Mouse (Mus musculus) frontal cortex, adult 2 months (tissue): ENCODE data around the gene Pde4d. TPM values are rescaled to one million over a fixed set of nuclear protein-coding genes. Genes with fewer than 3 reads are reported as not detected.
A peak's percentile ranks its signal among the peaks of the same experiment; 100 is the strongest.

ENCODE experiments used
- DNase-seq, 2 experiments: peaks; one replicate each; pipeline ENCODE4 v3.0.0; 2022; ENCODE audit warnings: low spot score in 1 of 2; ENCODE audit errors: extremely low spot score in 1 of 2
- polyA plus RNA-seq: library from polyadenylated mRNA; depleted of rRNA; stranded (reverse); fragments of >200 nt; gene quantifications from 2 replicates; pipeline ENCODE4 v1.2.3, GENCODE M21; 2012

Gene Pde4d
- polyA plus RNA-seq, 1 experiment = 40.3 TPM

DNA sequence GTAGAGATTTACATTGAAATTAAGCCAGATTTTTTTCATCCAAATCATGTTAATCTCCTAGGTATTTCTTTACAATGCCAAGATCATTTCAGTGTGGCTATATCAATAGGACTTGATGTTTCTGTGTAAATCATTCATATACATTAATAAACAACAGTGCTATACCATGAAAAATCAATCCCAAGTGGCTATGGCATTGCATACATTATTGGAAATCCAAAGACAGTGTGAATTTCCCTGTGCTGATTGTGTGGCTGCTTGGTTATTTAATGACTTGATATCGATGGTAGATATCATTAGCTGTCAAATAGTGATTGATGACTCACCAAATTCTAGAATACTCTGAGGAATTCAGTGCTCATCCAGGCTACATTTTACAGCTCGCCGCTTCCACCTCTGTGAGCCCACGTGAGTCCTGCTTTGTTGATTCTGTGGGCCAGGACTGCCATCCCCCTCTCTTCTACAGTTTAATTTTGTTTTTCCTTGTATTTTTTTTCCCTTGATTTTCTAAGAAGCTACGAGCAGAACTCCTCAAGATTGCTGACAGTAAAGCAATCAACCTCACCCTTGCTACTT, 1085.0 kb downstream of the Pde4d start:
- DNase-seq = no peak

DNA sequence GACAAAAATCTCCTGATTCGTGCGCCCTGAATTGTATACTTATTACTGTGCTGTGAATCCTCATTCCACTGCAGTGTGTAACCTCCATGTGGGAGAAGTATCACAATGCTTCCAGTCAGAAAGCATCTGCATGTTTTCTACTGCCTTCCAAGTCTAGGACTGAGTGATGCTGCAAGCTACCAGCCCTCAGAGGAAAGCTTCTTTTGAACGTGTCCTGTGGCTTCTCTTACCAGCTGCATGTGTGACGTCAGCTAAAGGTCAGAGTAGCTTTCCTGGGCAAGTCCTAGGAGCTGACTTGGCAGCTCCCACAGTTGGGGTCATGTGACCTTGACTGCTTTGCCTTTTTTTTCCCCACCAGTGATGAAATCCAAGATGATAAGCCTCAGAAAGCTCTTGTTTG, 1086.9 kb downstream of the Pde4d start:
- no peak for DNase-seq

DNA sequence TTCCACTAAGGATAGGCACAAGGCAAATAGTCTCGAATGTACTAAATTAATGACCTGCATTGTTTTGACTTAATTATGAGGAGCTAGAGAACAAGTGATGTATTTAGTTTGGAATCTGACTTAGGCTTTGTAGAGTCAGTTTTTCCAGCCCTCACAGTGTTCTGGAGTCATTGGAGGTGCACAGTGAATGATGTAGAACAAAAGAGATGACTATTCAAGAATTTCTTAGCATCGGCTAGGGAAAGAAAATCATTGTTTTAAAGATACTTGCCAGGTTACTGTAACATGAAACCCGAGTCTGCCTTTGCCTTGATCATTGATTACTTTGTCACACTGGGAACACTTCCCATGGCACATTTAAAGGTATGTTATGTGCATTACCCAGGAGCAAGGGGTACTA, 1089.6 kb downstream of the Pde4d start:
- no peak for DNase-seq

DNA sequence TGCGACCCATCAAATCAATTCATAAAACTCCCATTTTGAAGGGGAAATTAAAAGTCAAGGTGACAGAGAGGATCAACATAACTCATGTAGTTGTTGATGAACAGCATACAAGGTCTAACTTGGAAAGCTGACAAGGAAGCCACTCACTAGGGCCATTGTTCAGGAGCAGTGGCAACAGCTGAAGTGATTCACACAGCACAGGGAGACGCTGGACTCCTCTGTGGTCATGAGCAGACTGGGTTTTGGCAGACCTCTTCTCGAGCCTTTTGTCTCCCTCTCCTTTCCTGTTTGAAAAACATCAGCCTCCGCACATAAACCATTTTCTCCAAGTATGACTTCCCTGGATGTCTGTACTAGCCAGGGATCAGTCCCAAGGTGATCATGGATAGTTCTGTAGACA, 1094.9 kb downstream of the Pde4d start:
- DNase-seq = no peak

DNA sequence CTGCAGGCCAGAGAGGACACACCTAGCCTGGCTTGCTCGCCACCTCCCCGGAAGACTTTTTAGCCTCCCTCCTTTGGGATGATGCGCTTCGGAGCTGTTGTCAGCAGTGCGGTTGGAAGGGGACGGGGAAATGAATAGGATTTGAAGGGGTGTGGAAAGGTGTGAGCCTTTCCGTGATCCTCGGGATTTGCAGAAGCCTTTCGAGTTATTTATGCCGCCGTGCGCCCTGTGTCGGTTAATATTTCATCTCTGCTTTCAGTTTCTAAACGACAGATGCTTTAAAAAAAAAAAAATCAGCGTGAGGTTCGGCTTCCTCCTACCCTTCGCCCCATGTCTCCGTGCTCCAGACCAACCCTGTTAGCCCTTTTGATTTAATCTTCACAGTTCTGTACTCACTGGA, 1096.6 kb downstream of the Pde4d start:
- no peak for DNase-seq

DNA sequence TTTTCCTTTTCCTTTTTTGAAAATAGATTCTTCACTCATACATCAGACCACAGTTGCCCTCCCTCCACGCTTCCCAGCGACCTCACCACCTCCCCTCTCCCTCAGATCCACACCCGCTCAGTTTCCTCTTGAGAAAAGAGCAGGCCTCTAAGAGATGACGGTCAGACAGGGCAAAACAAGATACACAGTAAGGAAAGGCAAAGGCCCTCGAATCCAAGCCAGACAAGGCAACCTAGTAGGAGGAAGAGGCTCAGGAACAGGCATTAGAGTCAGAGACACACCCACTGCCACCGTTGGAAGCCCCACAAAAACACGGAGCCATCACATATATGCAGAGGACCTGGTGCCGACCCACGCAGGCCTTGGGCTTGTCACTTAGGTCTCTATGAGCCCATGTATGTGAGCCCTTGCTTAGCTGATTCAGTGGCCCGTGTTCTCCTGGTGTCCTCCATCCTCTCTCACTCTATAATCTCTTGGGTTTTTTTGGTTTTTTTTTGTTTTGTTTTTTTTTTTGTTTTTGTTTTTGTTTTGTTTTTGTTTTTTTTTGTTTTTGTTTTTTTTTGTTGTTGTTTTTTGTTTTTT, 1097.3 kb downstream of the Pde4d start:
- DNase-seq = no peak

DNA sequence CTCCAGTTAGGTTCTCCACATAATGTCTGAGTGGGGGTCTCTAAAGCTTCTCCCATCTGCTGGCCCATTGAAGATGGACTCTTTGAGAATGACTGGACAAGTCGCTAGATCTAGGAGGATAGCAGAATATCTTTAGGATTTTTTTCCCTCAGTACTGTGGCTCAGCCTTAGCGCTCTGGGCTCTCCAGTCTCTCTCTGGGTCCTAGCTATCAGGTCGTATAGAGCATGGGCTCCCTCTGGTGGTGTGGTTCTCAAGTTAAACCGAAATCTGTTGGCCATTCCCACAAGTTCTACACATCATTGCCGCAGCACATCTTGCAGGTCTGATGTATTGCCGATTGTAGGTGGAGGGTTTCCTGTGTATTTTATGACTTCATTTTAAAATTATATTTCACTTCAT, 1098.0 kb downstream of the Pde4d start:
- peak; percentile 59 to 93 for DNase-seq

DNA sequence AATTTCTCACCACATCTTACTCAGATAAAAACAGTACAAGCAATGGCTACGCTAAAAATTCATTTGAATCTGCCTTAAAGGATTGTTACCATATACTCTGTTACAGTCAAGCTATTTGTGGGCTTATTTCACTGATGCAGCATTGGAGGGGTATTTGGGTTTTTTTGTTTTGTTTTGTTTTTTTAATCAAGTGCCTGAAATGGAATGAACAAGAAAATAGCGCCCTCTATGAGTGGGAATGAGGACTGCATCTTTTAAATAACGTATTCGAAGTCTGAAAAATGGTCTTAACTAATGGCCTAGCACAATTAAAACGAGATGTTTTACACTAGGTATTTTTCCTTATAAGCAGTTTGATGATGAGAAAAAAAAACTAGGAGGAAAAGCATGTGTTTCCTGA, 1098.5 kb downstream of the Pde4d start:
- no peak for DNase-seq

DNA sequence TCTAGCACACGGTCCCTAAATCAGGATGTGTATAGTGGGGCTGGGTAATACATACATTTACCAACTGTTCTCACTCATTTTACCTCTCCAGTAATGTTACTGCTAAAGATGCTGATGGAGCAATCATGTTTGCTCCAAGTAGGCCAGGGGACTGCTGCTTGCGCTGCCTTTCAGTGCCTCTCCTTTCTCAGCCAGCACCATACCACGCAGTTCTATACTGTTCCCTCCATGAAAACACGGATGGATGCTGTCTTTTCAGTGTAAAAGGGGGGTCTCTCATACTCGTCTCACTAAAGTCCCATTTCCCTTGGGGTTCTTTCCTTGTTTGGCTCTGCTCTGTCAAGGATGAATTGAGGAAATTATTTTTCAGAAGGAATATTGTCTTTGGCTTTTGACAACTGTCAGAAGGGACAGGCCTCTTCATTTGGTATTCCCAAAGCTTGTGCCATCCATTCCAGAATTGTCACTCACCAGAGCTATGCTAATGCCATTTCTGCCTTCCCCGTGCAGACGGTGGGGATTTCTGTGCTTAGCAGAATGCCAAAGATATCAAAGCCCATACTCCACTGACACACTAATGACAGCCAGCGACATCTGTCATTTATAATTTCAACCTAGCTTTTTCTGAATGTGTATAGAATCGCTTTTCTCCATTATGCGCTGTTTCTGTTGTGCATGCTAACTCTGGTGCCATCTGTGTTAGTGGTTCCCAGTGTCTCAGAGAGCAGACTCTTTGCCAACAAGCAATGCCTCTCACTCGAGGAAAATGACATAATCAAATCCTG, 1099.2 kb downstream of the Pde4d start:
- no peak for DNase-seq

DNA sequence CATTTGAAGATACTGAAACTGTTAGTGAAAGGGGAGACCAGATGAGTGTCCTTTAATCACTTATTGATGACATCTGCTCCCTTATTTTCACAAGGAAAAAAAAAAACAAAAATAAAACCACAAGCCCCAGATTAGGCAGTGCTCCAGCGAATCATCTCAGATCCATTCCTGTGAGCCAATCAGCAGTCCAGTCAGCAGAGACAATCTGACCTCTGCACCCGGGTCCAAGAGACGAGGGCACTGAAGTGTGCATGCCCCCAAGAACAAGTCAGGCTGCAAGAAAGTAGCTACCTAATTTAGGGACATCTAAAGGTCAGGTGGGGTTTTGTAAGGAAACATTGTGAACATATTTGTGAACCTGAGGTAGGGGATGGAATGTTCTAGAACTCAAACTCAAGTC, 1102.1 kb downstream of the Pde4d start:
- no peak for DNase-seq

DNA sequence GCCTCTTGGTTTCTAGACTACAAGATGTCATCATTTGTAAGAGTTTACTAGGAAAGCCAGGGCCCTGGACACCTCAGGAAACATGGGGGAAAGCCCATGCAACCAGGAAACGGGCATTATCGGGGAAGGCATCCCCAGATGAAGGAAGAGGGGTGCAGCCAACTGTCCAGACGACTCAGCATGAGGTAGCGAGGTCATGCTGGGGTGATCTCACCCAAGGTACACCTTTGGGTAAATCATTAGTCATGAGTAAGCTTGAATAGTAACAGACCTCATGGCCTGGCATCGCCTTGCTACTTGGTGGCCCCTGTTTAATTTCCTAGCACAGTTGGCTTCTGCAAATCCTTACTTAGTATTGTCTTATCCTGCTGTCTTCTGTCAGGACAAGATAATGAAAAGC, 1105.8 kb downstream of the Pde4d start:
- no peak for DNase-seq

DNA sequence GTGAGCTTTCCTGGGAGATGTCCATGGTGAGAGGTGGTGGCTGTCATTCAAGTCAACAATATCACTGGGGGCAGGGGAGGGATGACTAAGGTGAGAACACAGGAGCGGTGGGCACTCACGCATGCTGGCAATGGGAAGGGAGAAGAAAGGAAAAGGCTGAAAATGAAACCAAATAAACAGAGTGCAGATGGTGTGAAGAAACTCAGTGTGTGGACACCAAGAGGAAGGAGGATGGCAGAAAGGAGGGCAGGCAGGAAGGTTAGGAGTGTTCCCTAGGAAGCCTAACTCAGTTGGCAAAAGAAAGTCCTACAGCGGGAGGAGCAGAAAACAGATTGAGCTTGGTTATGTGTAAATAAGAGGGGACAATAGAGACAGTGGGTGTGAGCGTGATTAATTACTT, 1107.1 kb downstream of the Pde4d start:
- no peak for DNase-seq

DNA sequence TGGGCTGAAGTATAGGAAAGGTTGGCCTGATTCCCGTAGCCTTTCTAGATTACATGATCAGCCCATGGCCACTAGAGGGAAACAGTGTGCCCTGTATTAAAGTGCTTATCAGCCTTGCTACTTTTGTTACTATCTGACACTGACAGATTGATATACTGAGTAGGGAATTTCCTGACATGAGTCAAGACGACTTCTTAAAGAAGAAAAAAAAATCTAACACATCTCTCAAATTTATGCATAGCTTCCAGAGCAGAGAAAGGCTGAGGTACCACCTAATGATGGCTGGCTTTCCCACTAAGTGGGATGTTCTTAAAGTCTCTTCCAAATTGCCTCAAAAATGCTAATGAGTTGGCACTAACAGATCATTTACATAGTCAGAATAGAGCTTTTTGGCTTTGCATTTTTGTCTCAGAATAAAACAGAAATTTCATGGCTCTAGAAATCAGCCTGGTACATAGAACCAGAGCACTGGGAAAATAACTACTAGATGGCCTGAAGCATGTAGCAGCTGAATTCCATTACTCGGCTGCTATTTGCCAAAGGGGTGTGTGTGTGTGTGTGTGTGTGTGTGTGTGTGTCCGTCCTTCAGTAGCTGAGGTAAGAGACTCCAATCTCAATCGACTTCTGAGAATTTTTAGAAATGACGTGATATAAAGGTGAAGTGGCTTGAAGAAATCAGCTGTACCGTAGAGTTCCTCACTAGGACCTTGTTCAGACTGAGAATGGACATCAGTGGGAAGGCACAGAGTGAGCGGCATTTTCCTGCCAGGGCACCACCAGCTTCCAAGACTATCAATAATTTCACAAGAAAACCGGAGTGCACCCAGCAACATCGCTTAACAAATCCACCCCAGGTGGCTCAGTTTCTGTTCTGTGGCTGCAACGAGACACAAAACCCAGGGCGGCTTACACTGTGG, 1108.9 kb downstream of the Pde4d start:
- DNase-seq = peak in 1 of 2 experiments; percentile 82

DNA sequence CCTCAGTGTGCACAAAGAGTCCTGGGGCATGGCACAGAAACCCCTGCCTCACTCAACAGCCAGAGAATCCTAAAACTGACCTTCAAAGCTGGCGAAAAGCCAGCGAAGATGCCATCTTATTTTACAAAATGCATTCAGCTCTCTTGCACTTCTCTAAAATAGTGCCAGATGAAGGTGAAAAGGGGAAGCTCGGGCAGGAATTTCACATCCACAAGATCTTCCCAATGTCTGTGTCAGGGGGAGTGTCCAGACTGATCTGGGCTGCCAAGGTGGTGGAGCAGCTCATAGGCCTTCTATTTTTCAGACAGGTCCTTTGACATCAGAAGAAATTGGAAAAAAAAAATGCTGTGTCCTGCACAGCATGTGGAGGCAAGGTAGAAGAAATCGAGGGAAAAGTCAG, 1110.5 kb downstream of the Pde4d start:
- no peak for DNase-seq

DNA sequence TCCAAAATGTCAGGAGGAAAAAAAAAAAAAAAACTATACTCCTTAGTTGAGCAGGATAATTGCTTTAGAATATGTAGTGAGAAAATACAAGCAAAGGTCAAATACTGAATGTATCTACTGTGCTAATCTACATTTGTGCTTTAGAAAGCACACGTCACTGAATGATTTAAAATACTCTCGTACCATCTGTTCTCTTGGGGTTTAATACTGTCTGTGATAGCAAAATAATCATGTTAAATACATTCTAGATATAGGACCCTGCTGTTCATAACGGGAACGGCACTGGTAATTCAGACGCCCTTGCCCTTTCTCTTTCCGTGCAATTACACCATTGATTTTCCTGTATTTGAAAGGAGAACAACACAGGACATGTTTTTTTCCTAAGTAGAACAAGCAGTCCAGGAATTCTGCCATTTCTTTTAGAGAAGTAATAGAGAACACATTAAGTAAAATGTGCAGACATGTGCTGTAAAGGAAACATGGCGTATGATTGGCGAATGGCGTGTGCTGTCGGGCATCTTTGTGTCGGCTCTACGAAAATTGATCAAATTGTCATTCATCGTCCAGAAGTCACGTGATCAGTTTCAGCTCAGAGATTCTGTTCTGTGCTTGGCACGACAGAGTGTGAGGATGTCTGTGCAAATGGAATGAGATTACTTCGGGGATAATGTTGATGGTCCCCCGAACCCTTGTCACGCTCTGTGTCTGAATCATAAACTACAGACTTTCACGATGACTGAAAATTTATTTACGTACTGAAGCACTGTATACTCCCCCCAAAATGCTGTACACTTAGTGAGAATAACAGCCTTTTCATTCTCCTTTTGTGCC, 1119.1 kb downstream of the Pde4d start:
- DNase-seq = no peak

DNA sequence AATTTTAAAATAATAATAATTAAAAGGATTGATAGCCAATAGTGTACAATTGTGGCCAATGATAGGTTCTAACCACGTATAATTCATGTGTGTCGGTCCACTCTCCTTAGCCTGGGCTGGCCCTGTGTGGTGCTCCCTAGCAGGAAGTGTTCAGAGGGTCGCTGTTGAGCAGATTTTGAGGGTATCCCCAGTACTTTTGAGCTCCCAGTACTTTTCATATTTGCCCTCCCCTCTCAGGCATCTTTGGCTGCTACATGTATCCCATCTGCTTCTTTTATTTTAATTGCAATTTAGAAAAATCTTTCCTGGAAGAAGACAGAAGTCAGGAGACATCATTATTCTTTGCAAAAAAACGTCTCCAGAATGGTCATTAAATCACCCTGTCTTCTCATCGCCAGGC, 1119.7 kb downstream of the Pde4d start:
- no peak for DNase-seq

DNA sequence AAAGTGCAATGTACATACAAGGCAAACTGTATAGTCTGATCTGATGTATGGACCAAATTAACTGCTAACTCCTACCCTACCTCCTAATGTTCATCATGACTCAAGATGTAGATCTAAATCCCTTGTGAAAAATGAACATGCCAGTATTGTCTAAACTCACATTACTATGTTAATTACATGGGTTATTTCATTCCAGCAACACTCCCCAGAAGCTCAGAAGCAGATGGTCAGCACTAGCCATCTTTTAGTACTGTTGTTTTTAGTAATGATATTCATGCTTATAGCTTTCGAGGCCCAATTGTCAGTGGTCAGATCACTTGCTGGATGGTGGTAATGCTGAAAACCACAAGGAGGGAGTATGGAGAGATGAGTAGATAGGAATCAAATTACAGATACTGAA, 1127.0 kb downstream of the Pde4d start:
- DNase-seq = no peak

DNA sequence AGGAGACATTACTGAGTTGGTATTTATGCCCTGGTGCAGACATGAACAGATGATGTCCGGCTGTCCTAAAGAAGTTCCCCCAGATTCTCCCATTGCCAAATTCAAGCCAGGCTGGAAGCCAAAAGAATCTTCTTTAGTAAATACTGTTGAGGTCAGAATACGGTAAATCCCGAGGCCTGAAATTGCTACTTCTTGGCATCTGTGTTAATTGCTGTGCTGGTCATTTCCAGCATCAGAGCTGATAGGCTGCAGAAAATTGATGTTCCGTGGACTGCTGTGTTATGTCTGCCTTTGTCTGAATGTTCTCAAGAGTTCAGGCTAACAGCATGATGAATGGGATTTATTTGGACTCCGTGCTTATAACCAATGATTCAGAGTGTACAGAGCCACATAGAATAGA, 1127.7 kb downstream of the Pde4d start:
- no peak for DNase-seq

DNA sequence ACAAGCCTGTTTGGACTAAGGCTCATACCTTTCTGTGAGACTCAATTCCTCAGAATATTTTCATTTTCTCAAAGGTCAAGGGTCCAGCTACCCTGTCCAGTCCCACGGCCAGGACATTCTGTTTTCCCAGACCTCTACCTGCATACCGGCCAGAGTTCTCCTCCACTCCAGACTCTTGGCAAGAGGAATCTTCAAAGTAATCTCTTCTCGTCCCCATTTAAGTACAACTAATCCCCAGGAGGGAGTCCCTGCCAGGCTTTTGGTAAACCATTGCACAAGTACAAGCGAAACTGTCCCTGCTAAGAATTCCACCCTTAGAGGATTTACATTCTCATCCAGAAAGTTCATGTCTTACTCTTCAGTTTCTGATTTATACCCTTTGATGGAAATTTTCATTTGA, 1128.2 kb downstream of the Pde4d start:
- DNase-seq = no peak
